Mouse (Mus musculus) C2C12 (cell line): ENCODE results near the gene H2-T23. TPM values are rescaled to one million over a fixed set of nuclear protein-coding genes. Genes with fewer than 3 reads are reported as not detected.
"Not testable (repeated sequence)": the region's sequence is repeated elsewhere in the genome, so short reads cannot be mapped to it uniquely, and the experiment has no call there.

Experiments used
- H3K27me3 ChIP-seq: one replicate; pipeline ENCODE4 v1.6.1; 2011; ENCODE audit not compliant: control insufficient read depth, insufficient read depth, insufficient read length
- H3K36me3 ChIP-seq: one replicate; pipeline ENCODE4 v1.6.1; 2011; ENCODE audit not compliant: control insufficient read depth, insufficient read depth
- H3K4me3 ChIP-seq: one replicate; pipeline ENCODE4 v1.5.1; 2011; ENCODE audit warnings: mild to moderate bottlenecking, control low read depth; ENCODE audit not compliant: poor library complexity, insufficient read depth, severe bottlenecking
- H3K79me2 ChIP-seq: one replicate; pipeline ENCODE4 v1.6.1; 2011; ENCODE audit not compliant: control insufficient read depth, insufficient read depth
- H3K79me3 ChIP-seq: one replicate; pipeline ENCODE4 v1.6.1; 2011; ENCODE audit warnings: low read depth, control low read depth
- H3ac ChIP-seq: one replicate; pipeline ENCODE3; 2011; ENCODE audit warnings: low read depth; ENCODE audit not compliant: control insufficient read depth, insufficient read length
- CEBPB ChIP-seq: IDR thresholded peaks from one replicate; pipeline ENCODE4 v1.6.1; 2011; ENCODE audit warnings: low read depth, mild to moderate bottlenecking, control low read depth, moderate library complexity
- CTCF ChIP-seq: IDR thresholded peaks from one replicate; pipeline ENCODE4 v1.5.1; 2011; ENCODE audit not compliant: control insufficient read depth, insufficient read depth, insufficient read length
- FOSL1 ChIP-seq: IDR thresholded peaks from one replicate; pipeline ENCODE4 v1.8.0; 2011; ENCODE audit warnings: mild to moderate bottlenecking, low read length; ENCODE audit not compliant: poor library complexity, insufficient read depth, severe bottlenecking
- MAX ChIP-seq: IDR thresholded peaks from one replicate; pipeline ENCODE4 v1.6.1; 2011; ENCODE audit warnings: mild to moderate bottlenecking, control low read depth
- MYOD1 ChIP-seq: IDR thresholded peaks from one replicate; pipeline ENCODE4 v1.6.1; 2011; ENCODE audit warnings: low read depth; ENCODE audit not compliant: control insufficient read depth, insufficient read length
- MYOG ChIP-seq: IDR thresholded peaks from one replicate; pipeline ENCODE4 v1.6.1; 2011; ENCODE audit not compliant: control insufficient read depth, insufficient read length; ENCODE audit errors: extremely low read depth
- USF1 ChIP-seq: IDR thresholded peaks from one replicate; pipeline ENCODE4 v1.6.1; 2011; ENCODE audit warnings: low read depth, mild to moderate bottlenecking, control low read depth, moderate library complexity
- polyA plus RNA-seq: library from polyadenylated mRNA; unstranded; fragments of >200 nt; fragmentation: generic; extraction: Trizol; gene quantifications from one replicate; pipeline ENCODE4 v1.2.1, GENCODE M21; 2012; ENCODE audit warnings: missing spikeins

H2-T23 gene
- polyA plus RNA-seq, 1 experiment = 7.0 TPM

- H3K4me3 ChIP-seq = no peak within 1 kb of the TSS
- TF ChIP-seq FOSL1 (no peak), CEBPB (no peak), MYOD1 (no peak), CTCF (no peak), USF1 (no peak), MYOG (no peak), MAX (no peak)
- H3K79me3 ChIP-seq = peaks cover 63% of the 10 kb centered on the region
- no peak within 1 kb of the TSS for H3ac ChIP-seq
- H3K27me3 ChIP-seq = no peaks in the 10 kb centered on the region
- peaks cover 91% of the 10 kb centered on the region for H3K79me2 ChIP-seq
- no peaks in the 10 kb centered on the region for H3K36me3 ChIP-seq
Observed at GRCm38 (mm10) chr17:36020191-36021073, 12.2 kb downstream of the H2-T23 start, which contains the start of gene H2-T24. Gene H2-T24, minus strand, starts transcription at chr17:36020560.

- Histone ChIP-seq H3K27me3 (no peaks in the 10 kb centered on the region), H3K36me3 (no peaks in the 10 kb centered on the region), H3K79me3 (peaks cover 64% of the 10 kb centered on the region), H3ac (no peak overlapping the region), H3K79me2 (peaks cover 91% of the 10 kb centered on the region), H3K4me3 (no peak overlapping the region)
- no peak for TF ChIP-seq MYOD1
- no peak for TF ChIP-seq MAX
- TF ChIP-seq CTCF = no peak
- TF ChIP-seq USF1 = no peak
- no peak for TF ChIP-seq CEBPB
- TF ChIP-seq FOSL1 = no peak
- no peak for TF ChIP-seq MYOG
Observed at GRCm38 (mm10) chr17:36019519-36019918, 13.1 kb downstream of the H2-T23 start.

DNA sequence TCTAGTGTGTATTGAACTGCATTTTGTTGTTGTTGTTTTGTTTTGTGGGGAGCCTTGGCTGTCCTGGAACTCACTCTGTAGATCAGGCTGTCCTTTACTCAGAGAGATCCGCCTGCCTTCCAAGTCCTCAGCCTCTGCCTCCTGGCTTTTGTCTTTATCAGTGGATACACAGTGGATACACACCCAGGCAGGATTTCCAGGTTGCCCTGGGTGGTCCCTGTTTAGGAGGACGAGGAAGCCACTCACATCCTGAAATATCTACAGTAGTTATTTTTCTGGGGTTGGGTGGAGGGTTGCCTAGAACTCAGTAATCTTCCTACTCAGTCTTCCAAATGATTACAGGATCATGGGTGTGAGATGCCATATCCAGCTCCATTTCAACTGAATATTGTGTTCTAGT lies 13.7 kb downstream of the H2-T23 start:
- Histone ChIP-seq H3K79me3 (peaks cover 67% of the 10 kb centered on the region), H3ac (no peak overlapping the region), H3K36me3 (no peaks in the 10 kb centered on the region), H3K4me3 (no peak overlapping the region), H3K27me3 (no peaks in the 10 kb centered on the region), H3K79me2 (peaks cover 95% of the 10 kb centered on the region)
- TF ChIP-seq MYOD1 (no peak), CTCF (no peak), MAX (no peak), USF1 (no peak), FOSL1 (no peak), MYOG (no peak), CEBPB (no peak)

GRCm38 (mm10) chr17:36017046-36017445 lies 15.6 kb downstream of the H2-T23 start:
- Histone ChIP-seq H3K27me3 (no peaks in the 10 kb centered on the region), H3K79me3 (peaks cover 53% of the 10 kb centered on the region), H3K4me3 (no peak overlapping the region), H3K79me2 (peaks cover 81% of the 10 kb centered on the region), H3ac (no peak overlapping the region), H3K36me3 (no peaks in the 10 kb centered on the region)
- no peak for TF ChIP-seq MAX
- TF ChIP-seq USF1 = no peak
- TF ChIP-seq CEBPB = no peak
- no peak for TF ChIP-seq MYOG
- TF ChIP-seq CTCF = no peak
- TF ChIP-seq FOSL1 = no peak
- TF ChIP-seq MYOD1 = no peak

DNA sequence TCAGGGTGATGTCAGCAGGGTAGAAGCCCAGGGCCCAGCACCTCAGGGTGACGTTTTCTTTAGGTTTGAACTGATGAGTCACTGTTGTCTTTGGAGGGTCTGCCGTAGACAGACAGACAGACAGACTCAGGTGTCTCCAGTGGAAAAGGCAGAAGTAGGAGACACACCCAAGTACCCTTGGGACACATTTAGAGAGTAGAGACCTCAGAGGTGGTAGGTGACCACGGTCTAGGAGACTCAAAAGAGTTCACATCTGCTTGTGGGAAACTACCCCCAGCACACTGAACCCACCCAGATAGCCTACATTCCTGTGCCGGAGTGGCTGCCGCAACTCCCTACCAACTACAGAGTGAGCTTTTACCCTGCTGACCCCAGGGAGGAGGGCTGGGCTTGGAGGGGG lies 17.7 kb downstream of the H2-T23 start:
- peaks cover 38% of the 10 kb centered on the region for H3K79me3 ChIP-seq
- no peak overlapping the region for H3ac ChIP-seq
- H3K79me2 ChIP-seq = peaks cover 60% of the 10 kb centered on the region
- no peak overlapping the region for H3K4me3 ChIP-seq
- no peaks in the 10 kb centered on the region for H3K27me3 ChIP-seq
- no peaks in the 10 kb centered on the region for H3K36me3 ChIP-seq
- TF ChIP-seq MAX = no peak

DNA sequence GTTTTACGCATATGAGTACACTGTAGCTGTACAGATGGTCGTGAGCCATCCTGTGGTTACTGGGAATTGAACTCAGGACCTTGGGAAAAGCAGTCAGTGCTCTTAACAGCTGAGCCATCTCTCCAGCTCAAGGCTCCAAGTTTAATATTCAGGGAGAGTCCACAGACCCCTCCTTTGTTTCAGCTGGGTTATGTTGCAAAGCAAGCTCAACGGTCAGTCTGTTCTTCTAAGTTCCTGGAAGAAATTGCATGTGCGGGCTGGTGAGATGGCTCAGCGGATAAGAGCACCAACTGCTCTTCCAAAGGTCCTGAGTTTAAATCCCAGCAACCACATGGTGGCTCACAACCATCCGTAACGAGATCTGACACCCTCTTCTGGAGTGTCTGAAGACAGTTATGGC lies 28.2 kb downstream of the H2-T23 start:
- H3K4me3 ChIP-seq, H3ac ChIP-seq, H3K27me3 ChIP-seq: not testable (repeated sequence)
- H3K79me3 ChIP-seq = peaks cover 56% of the 10 kb centered on the region
- peaks cover 66% of the 10 kb centered on the region for H3K79me2 ChIP-seq
- peaks cover 19% of the 10 kb centered on the region for H3K36me3 ChIP-seq
